Mouse (Mus musculus): ENCODE data around the gene Smad5. TPM values are rescaled to one million over a fixed set of nuclear protein-coding genes. Genes with fewer than 3 reads are reported as not detected.

Smad5 gene
- total RNA-seq (2017), result 29.6 and 30.8 TPM in 2 replicates

- ATAC-seq (replicated peaks; ENCODE audit: low read depth, poor library complexity, severe bottlenecking), result peak; percentile 30; the same call in 1 of the 2 replicates
These were observed at the start of gene Smad5 for GRCm38 (mm10) chr13:56702469-56703221. Smad5 (plus strand) TSS chr13:56703010.

DNA sequence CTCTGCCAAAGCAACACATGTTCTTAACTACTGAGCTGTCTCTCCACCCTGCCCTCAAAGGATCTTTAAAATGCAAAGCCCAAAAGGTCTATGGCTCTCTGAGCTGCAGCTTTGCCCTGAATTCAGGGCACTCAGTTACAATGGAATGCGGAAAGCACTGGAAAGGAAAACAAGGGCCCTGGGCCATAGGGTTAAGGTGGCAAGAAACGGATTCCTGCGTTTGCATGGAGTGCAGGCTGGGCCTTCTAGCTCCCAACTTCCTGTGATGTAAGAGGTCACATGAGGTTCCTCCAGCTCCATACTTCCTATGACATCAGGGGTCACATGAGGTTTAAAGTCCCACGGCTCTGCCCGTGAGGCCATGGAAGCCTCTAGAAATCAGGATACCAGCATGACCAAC, 48.6 kb upstream of the Smad5 start:
- ATAC-seq (replicated peaks; ENCODE audit: low read depth, poor library complexity, severe bottlenecking), result no peak

GRCm38 (mm10) chr13:56657946-56658512, 44.8 kb upstream of the Smad5 start:
- ATAC-seq (replicated peaks; ENCODE audit: low read depth, poor library complexity, severe bottlenecking), result peak; percentile 75

- no peak for ATAC-seq (replicated peaks; ENCODE audit: low read depth, poor library complexity, severe bottlenecking)
These were observed 43.9 kb upstream of the Smad5 start for GRCm38 (mm10) chr13:56658931-56659330.

DNA sequence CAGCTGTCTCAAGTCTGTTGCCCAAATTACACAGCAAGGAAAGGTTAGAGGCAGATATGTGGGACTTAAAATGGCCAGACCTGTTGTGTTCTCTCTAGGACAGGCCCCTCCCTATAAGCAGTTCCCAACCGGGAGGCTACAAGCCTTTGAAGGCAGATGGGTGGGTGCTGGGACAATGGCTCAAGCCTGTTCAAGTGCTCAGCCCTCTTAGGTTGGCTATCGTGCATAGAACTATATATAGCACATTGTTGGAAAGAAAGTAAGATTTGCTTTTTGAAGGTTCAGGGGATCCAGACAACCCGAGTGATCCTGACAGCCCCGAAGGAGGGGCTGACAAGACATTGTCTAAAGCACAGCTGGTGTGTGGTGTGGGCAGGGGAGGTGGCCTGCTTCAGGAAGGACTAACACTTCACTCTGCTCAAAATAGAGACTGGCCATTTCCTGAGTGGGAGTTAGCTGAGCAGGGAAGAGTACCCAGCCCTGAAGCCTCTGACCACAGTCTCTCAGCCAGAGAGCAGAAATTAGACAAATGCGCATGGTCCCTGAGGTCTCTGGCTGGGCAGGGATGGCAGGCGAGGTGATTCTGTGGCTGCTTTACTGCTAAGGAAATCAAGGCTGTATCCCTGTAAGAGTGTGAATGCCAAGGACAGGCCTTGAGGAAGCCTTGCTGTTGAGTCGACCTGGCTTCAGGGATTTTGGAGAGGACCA, 40.7 kb upstream of the Smad5 start:
- ATAC-seq (replicated peaks; ENCODE audit: low read depth, poor library complexity, severe bottlenecking), result no peak; the same call in 1 of the 2 replicates

- no peak for ATAC-seq (replicated peaks; ENCODE audit: low read depth, poor library complexity, severe bottlenecking)
These were observed 38.3 kb upstream of the Smad5 start for GRCm38 (mm10) chr13:56664256-56665170.

- no peak for ATAC-seq (replicated peaks; ENCODE audit: low read depth, poor library complexity, severe bottlenecking)
These were observed 31.6 kb upstream of the Smad5 start for GRCm38 (mm10) chr13:56671206-56671605.

- ATAC-seq (replicated peaks; ENCODE audit: low read depth, poor library complexity, severe bottlenecking), result no peak
These were observed 25.1 kb upstream of the Smad5 start for GRCm38 (mm10) chr13:56677731-56678130.

DNA sequence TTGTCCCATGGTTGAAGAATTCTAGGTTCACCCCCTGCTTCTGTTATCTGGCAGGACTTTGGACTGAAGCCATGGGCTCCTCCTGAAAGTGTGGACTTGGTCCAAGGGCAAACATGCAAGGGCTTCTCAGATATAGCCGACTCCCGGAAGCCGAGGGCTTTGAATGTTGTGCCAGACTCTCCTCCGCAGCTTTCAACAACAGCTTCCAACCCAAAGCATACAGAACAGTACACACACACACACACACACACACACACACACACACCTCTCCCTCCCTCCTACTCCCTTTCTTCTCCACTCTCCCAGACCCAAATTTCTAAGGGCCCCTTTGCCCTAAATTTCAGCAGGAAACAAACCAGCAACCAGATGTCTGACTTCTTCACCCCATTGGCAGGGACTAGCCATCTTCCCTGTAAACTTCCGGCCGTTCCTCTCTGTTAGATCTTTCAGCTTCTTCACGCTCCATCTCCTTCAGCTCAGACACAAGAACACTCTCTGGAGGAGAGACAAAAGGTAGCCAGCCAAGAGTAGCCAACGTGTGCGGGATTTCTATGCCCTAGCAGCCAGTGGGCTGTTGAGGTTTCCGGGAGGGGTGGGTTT, 24.5 kb upstream of the Smad5 start:
- 0 out of 2 replicates have a peak, but pooled peaks have one; percentile 29 for ATAC-seq (replicated peaks; ENCODE audit: low read depth, poor library complexity, severe bottlenecking)

- ATAC-seq (replicated peaks; ENCODE audit: low read depth, poor library complexity, severe bottlenecking), result no peak
These were observed 23.8 kb upstream of the Smad5 start for GRCm38 (mm10) chr13:56678826-56679504.

DNA sequence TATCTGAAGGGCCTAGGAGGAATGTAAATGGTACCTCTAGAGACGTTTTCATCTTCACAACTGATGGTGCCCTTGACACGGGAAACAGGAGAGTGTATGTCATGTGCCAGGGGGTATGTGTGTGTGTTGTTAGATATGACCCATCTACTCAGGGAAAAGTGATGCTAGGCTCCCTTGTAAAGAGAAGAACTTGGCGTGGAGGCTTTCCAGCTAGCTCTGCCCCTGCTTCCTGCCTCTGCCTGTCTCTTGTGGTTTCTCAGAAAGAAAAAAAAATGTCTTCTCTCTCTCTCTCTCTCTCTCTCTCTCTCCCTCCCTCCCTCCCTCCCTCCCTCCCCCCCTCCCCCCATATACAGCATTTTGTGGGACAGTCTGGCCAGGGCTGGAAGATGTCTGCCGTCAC, 20.9 kb upstream of the Smad5 start:
- no peak for ATAC-seq (replicated peaks; ENCODE audit: low read depth, poor library complexity, severe bottlenecking)

- no peak for ATAC-seq (replicated peaks; ENCODE audit: low read depth, poor library complexity, severe bottlenecking)
These were observed 20.5 kb upstream of the Smad5 start for GRCm38 (mm10) chr13:56682326-56682725.

DNA sequence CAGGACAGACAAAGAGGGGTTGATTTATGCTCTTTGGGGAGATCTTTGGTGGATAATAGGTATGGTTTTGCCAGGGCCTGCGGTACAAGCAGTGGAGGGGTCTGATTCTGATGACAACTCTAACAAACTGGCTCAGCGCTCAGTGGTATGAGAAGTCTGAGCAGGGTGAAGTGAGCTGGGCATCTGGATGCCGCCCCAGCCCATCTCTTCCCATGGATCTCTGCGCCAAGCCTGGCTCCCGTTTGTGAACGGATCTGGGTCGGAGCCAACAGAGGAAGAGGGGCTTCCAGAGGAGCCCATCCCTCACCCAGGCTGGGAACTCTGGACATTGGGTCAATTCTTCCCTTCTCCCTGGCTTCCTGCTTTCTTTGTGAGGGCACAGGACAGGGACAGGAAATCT, 19.5 kb upstream of the Smad5 start:
- no peak for ATAC-seq (replicated peaks; ENCODE audit: low read depth, poor library complexity, severe bottlenecking)

DNA sequence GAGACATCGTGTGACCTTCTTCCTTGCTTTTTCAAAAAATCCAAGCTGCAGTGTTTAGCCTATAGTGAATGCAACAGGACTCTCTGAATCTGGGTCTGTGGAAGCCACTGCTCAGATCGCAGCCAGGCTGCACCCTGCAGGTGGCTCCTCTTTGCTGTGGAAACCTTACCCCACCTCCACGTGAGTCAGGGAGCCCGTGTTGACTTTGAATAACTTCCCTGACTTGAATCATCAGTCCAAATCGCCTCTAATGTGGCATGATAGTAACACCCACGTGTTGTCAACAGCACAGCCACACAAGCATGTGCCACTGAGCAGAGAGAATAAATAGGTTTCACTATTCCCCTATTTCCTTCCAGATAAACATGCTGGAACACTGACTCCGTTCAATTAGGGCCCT, 10.8 kb upstream of the Smad5 start:
- no peak for ATAC-seq (replicated peaks; ENCODE audit: low read depth, poor library complexity, severe bottlenecking)

GRCm38 (mm10) chr13:56692644-56693043, 10.2 kb upstream of the Smad5 start:
- ATAC-seq (replicated peaks; ENCODE audit: low read depth, poor library complexity, severe bottlenecking), result no peak

GRCm38 (mm10) chr13:56695701-56696100, 7.1 kb upstream of the Smad5 start:
- ATAC-seq (replicated peaks; ENCODE audit: low read depth, poor library complexity, severe bottlenecking), result no peak

DNA sequence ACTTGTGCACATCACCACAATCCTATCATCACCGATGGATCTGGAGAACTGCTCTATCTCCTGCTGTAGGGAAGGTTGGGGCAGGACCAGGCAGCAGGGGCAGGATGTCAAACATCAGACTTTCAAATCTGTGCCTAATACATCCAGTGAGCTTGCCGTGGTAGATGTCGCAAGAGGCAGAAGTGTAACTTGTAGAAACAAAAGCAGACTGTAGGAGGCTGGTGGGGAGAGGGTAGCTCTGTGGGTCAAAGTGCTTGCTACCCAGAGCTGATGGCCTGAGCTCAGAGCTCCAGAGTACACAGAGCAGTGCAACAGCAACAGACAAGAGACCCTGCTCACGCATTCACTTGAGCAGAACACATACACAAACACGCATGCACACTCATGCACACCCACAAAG, 6.1 kb upstream of the Smad5 start:
- no peak for ATAC-seq (replicated peaks; ENCODE audit: low read depth, poor library complexity, severe bottlenecking)

DNA sequence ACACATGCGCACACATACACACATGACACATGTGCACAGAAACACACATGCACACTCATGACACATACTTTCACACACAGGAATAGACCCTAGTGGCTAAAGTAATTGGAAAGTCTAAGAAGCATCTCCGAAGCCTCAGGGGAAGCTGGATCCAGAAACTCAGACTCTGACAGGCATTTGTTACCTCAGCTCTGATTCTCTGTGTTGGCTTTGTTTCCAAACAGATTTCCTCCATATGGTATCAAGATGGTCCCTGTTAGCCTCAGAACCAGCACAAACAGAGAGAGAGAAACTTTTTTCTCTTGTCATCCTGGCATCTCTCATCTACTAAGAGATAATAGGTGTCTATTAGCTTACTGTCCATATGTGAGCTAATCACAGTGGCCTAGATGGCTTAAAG, 5.6 kb upstream of the Smad5 start:
- no peak for ATAC-seq (replicated peaks; ENCODE audit: low read depth, poor library complexity, severe bottlenecking)

DNA sequence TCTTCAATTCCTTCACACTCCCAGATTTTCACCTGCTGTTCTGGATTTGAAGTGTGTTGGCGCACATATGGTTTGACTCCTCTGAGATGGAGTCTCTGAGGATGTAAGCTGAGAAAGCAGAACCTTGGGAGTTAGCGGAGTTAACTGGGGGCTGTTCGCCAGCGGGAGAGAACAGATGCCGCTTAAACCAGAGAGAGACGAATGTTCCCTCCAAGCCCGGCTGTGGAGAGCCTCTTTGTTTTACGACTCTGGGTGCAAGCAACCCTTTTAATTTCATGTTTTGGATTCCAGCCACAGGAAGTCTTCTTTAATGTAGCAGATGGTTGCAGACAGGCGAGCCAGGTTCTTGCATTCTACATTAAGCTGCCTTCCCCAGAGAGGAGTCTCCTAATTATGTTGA, 4.4 kb upstream of the Smad5 start:
- no peak for ATAC-seq (replicated peaks; ENCODE audit: low read depth, poor library complexity, severe bottlenecking)

Measured in common myeloid progenitor, adult 5-6 weeks (primary cell).